Mouse (Mus musculus) stomach, embryonic 16.5 days (tissue): ENCODE results near the gene 4933436I01Rik. TPM values are rescaled to one million over a fixed set of nuclear protein-coding genes. Genes with fewer than 3 reads are reported as not detected.

Source experiments
- ATAC-seq: fragments of 200-750 bp; cut with Nextera tagmentation; 2 replicates; pipeline ENCODE4 v1.8.0; 2017; ENCODE audit warnings: moderate number of reproducible peaks, moderate TSS enrichment; ENCODE audit not compliant: insufficient read depth, low FRiP score
- H3K27ac ChIP-seq: fragments of 300-500 bp; sonication (generic); 2 replicates; pipeline ENCODE4 v1.5.1; 2014; ENCODE audit warnings: low read length
- H3K27me3 ChIP-seq: fragments of 300-500 bp; sonication (generic); 2 replicates; pipeline ENCODE4 v1.6.1; 2014; ENCODE audit warnings: low read length, control low read depth, mixed read lengths; ENCODE audit not compliant: control insufficient read depth, insufficient read depth
- H3K36me3 ChIP-seq: fragments of 300-500 bp; sonication (generic); 2 replicates; pipeline ENCODE4 v1.6.1; 2014; ENCODE audit warnings: low read length; ENCODE audit not compliant: control insufficient read depth, insufficient read depth
- H3K4me1 ChIP-seq: fragments of 300-500 bp; sonication (generic); 2 replicates; pipeline ENCODE4 v1.6.1; 2014; ENCODE audit warnings: low read length, control low read depth, mixed read lengths; ENCODE audit not compliant: control insufficient read depth, insufficient read depth
- H3K4me2 ChIP-seq: fragments of 300-500 bp; sonication (generic); 2 replicates; pipeline ENCODE4 v1.6.1; 2014; ENCODE audit warnings: low read depth, low read length, mixed read lengths
- H3K4me3 ChIP-seq: fragments of 300-500 bp; sonication (generic); replicated peaks from 2 replicates; pipeline ENCODE4 v1.5.1; 2014; ENCODE audit warnings: mild to moderate bottlenecking, low read length
- H3K9ac ChIP-seq: fragments of 300-500 bp; sonication (generic); 2 replicates; pipeline ENCODE4 v1.6.1; 2014; ENCODE audit warnings: low read length
- H3K9me3 ChIP-seq: fragments of 300-500 bp; sonication (generic); replicated peaks from 2 replicates; pipeline ENCODE4 v1.6.1; 2016; ENCODE audit warnings: low read length, control low read depth; ENCODE audit not compliant: control insufficient read depth
- WGBS: fragments of 180-500 bp; shearing (Covaris S2); extraction: QIAGEN DNeasy Blood & Tissue Kit; methylation state at CpG from one replicate; pipeline ENCODE4 v1.1.7; 2014; 5-methylcytosine and 5-hydroxymethylcytosine counted together
- polyA plus RNA-seq: library from polyadenylated mRNA; unstranded; fragments of >200 nt; fragmentation: Nextera tagmentation; extraction: Ambion mirVana; gene quantifications from 2 replicates; pipeline ENCODE4 v1.2.1, GENCODE M21; 2015

The 4933436I01Rik gene
- polyA plus RNA-seq = not detected in 2 replicates

- Histone ChIP-seq H3K9ac (no peak within 1 kb of the TSS), H3K4me2 (no peak within 1 kb of the TSS), H3K36me3 (no peaks in the 10 kb centered on the region), H3K4me3 (no peak within 1 kb of the TSS), H3K27ac (no peak within 1 kb of the TSS), H3K9me3 (no peaks in the 10 kb centered on the region), H3K27me3 (no peaks in the 10 kb centered on the region), H3K4me1 (no peaks in the 10 kb centered on the region)
- 57% methylated on average over 1 of the region's 1 CpGs for WGBS
- no peak for ATAC-seq
Measured at GRCm38 (mm10) chrX:67921350-67921749, at the start of gene 4933436I01Rik. TSS of gene 4933436I01Rik (minus strand) at chrX:67921450.

GRCm38 (mm10) chrX:67924769-67925470 lies 3.7 kb upstream of the 4933436I01Rik start:
- no peak overlapping the region for H3K27ac ChIP-seq
- no peak overlapping the region for H3K9ac ChIP-seq
- 50% methylated on average over 1 of the region's 1 CpGs for WGBS

GRCm38 (mm10) chrX:67883406-67883805 lies 37.8 kb downstream of the 4933436I01Rik start:
- Histone ChIP-seq H3K36me3 (no peaks in the 10 kb centered on the region), H3K9me3 (no peaks in the 10 kb centered on the region), H3K4me3 (no peak overlapping the region), H3K4me1 (no peaks in the 10 kb centered on the region), H3K27me3 (no peaks in the 10 kb centered on the region), H3K27ac (no peak overlapping the region), H3K9ac (no peak overlapping the region), H3K4me2 (no peak overlapping the region)
- no peak for ATAC-seq
- 76% methylated on average over 3 of the region's 3 CpGs for WGBS

More at GRCm38 (mm10) chrX:67924769-67925470, 3.7 kb upstream of the 4933436I01Rik start:
- no peaks in the 10 kb centered on the region for H3K36me3 ChIP-seq
- ATAC-seq = no peak
- no peaks in the 10 kb centered on the region for H3K9me3 ChIP-seq
- no peak overlapping the region for H3K4me2 ChIP-seq
- no peaks in the 10 kb centered on the region for H3K27me3 ChIP-seq
- H3K4me3 ChIP-seq = no peak overlapping the region
- no peaks in the 10 kb centered on the region for H3K4me1 ChIP-seq

Other genes with a start within 250 kb of the 4933436I01Rik start
- not detected in 2 replicates for gene Gm1140, start 227.9 kb downstream of the 4933436I01Rik start, polyA plus RNA-seq
- not detected in 2 replicates for gene Gm14692, start 225.8 kb downstream of the 4933436I01Rik start, polyA plus RNA-seq